Mouse (Mus musculus) naive thymus-derived CD4-positive, alpha-beta T cell, adult 2 months (primary cell): ENCODE data around the gene Krtap26-1.

Source experiments
- DNase-seq: peaks from one replicate; pipeline ENCODE4 v3.0.0-alpha.2; 2011; ENCODE audit warnings: low read depth

The Krtap26-1 gene

GRCm38 (mm10) chr16:88647358-88647846, at the start of gene Krtap26-1:
Krtap26-1 (minus strand) TSS chr16:88647796.
- no peak for DNase-seq

GRCm38 (mm10) chr16:88696256-88696655, 48.7 kb upstream of the Krtap26-1 start:
- DNase-seq, result no peak

GRCm38 (mm10) chr16:88681282-88681681, 33.7 kb upstream of the Krtap26-1 start:
- no peak for DNase-seq

- no peak for DNase-seq
Measured at GRCm38 (mm10) chr16:88679099-88679498, 31.5 kb upstream of the Krtap26-1 start.

GRCm38 (mm10) chr16:88671571-88671970, 24.0 kb upstream of the Krtap26-1 start, which contains the start of gene Krtap27-1:
Krtap27-1 (minus strand) TSS chr16:88671671.
- DNase-seq, result no peak

- no peak for DNase-seq
Measured at GRCm38 (mm10) chr16:88657426-88657825, 9.8 kb upstream of the Krtap26-1 start.

- no peak for DNase-seq
Measured at GRCm38 (mm10) chr16:88651952-88652351, 4.4 kb upstream of the Krtap26-1 start.

GRCm38 (mm10) chr16:88651082-88651481, 3.5 kb upstream of the Krtap26-1 start:
- no peak for DNase-seq

- no peak for DNase-seq
Measured at GRCm38 (mm10) chr16:88646366-88647111, 1.1 kb downstream of the Krtap26-1 start.

GRCm38 (mm10) chr16:88640053-88640452, 7.5 kb downstream of the Krtap26-1 start:
- DNase-seq, result no peak

GRCm38 (mm10) chr16:88635142-88635541, 12.5 kb downstream of the Krtap26-1 start:
- DNase-seq, result no peak

GRCm38 (mm10) chr16:88631474-88631873, 16.1 kb downstream of the Krtap26-1 start:
- DNase-seq, result no peak

GRCm38 (mm10) chr16:88627566-88627965, 20.0 kb downstream of the Krtap26-1 start, which contains the start of gene 2310079G19Rik:
2310079G19Rik (minus strand) TSS chr16:88627666.
- no peak for DNase-seq

- DNase-seq, result no peak
Measured at GRCm38 (mm10) chr16:88612712-88613111, 34.9 kb downstream of the Krtap26-1 start.

- no peak for DNase-seq
Measured at GRCm38 (mm10) chr16:88611922-88612321, 35.7 kb downstream of the Krtap26-1 start, which contains the start of gene Krtap24-1. Krtap24-1 (minus strand) TSS chr16:88612279.

- no peak for DNase-seq
Measured at GRCm38 (mm10) chr16:88604570-88604969, 43.0 kb downstream of the Krtap26-1 start.

- DNase-seq, result no peak
Measured at GRCm38 (mm10) chr16:88602464-88602863, 45.1 kb downstream of the Krtap26-1 start.

- no peak for DNase-seq
Measured at GRCm38 (mm10) chr16:88600303-88600702, 47.3 kb downstream of the Krtap26-1 start.

GRCm38 (mm10) chr16:88599504-88600237, 47.9 kb downstream of the Krtap26-1 start:
- DNase-seq, result no peak
